Mouse (Mus musculus) thymus, adult 2 months (tissue): ENCODE measurements at regions not wholly inside any gene's neighbourhood (a gene's known extent, or its start where the extent isn't known, plus 50 kb on each side); places are given as distances from the start of the nearest gene placed in this dataset.

ENCODE experiments used
- CTCF ChIP-seq: fragments of 200-500 bp; IDR thresholded peaks from 2 replicates; pipeline ENCODE4 v1.5.1; 2012; ENCODE audit warnings: mild to moderate bottlenecking, control low read depth, low read length, moderate library complexity, borderline replicate concordance; ENCODE audit not compliant: control insufficient read depth, poor library complexity, insufficient read depth; ENCODE audit errors: extremely low read depth
- POLR2A ChIP-seq: fragments of 200-500 bp; IDR thresholded peaks from 2 replicates; pipeline ENCODE4 v1.6.1; 2012; ENCODE audit warnings: mild to moderate bottlenecking, low read length, control low read depth, moderate library complexity; ENCODE audit not compliant: control insufficient read depth, poor library complexity, insufficient read depth; ENCODE audit errors: extremely low read depth

GRCm38 (mm10) chr12:92156726-92157125, 307.8 kb upstream of the Sel1l start:
- TF ChIP-seq POLR2A, result no peak
- no peak for TF ChIP-seq CTCF
